Mouse (Mus musculus) kidney, embryonic 14.5 days (tissue): ENCODE data around the gene Ngrn. TPM values are rescaled to one million over a fixed set of nuclear protein-coding genes. Genes with fewer than 3 reads are reported as not detected.

ENCODE experiments used
- ATAC-seq: fragments of 200-750 bp; cut with Nextera tagmentation; 2 replicates; pipeline ENCODE4 v1.8.0; 2017; ENCODE audit warnings: moderate number of reproducible peaks, mild to moderate bottlenecking, moderate TSS enrichment, moderate library complexity; ENCODE audit not compliant: low FRiP score, low TSS enrichment
- H3K27ac ChIP-seq: fragments of 300-500 bp; sonication (generic); 2 replicates; pipeline ENCODE4 v1.5.1; 2014; ENCODE audit warnings: low read depth, mild to moderate bottlenecking, low read length, moderate library complexity, mixed read lengths
- H3K27me3 ChIP-seq: fragments of 300-500 bp; sonication (generic); 2 replicates; pipeline ENCODE4 v1.6.1; 2014; ENCODE audit warnings: mild to moderate bottlenecking, low read length; ENCODE audit not compliant: control insufficient read depth, insufficient read depth
- H3K36me3 ChIP-seq: fragments of 300-500 bp; sonication (generic); 2 replicates; pipeline ENCODE4 v1.6.1; 2014; ENCODE audit warnings: low read length, mixed read lengths; ENCODE audit not compliant: control insufficient read depth, insufficient read depth
- H3K4me1 ChIP-seq: fragments of 300-500 bp; sonication (generic); 2 replicates; pipeline ENCODE4 v1.6.1; 2014; ENCODE audit warnings: low read length, mixed read lengths; ENCODE audit not compliant: control insufficient read depth, insufficient read depth
- H3K4me2 ChIP-seq: fragments of 300-500 bp; sonication (generic); replicated peaks from 2 replicates; pipeline ENCODE4 v1.6.1; 2014; ENCODE audit warnings: low read depth, mild to moderate bottlenecking, low read length
- H3K4me3 ChIP-seq: fragments of 300-500 bp; sonication (generic); 2 replicates; pipeline ENCODE4 v1.5.1; 2014; ENCODE audit warnings: mild to moderate bottlenecking, low read length
- H3K9ac ChIP-seq: fragments of 300-500 bp; sonication (generic); 2 replicates; pipeline ENCODE4 v1.6.1; 2014; ENCODE audit warnings: low read depth, mild to moderate bottlenecking, low read length, moderate library complexity
- H3K9me3 ChIP-seq: fragments of 300-500 bp; sonication (generic); 2 replicates; pipeline ENCODE4 v1.6.1; 2016; ENCODE audit warnings: low read length; ENCODE audit not compliant: control insufficient read depth
- WGBS: fragments of 180-500 bp; shearing (Covaris S2); extraction: QIAGEN DNeasy Blood & Tissue Kit; methylation state at CpG from one replicate; pipeline ENCODE4 v1.1.7; 2014; 5-methylcytosine and 5-hydroxymethylcytosine counted together
- polyA plus RNA-seq: library from polyadenylated mRNA; unstranded; fragments of >200 nt; fragmentation: Nextera tagmentation; extraction: Ambion mirVana; gene quantifications from 2 replicates; pipeline ENCODE4 v1.2.1, GENCODE M21; 2014

The Ngrn gene
- polyA plus RNA-seq, result 44.8 and 49.7 TPM in 2 replicates

- Histone ChIP-seq H3K9ac (peak within 1 kb of the TSS; percentile 72), H3K4me3 (peak within 1 kb of the TSS; percentile 69), H3K4me1 (peaks cover 6% of the 10 kb centered on the region), H3K9me3 (no peaks in the 10 kb centered on the region), H3K27me3 (no peaks in the 10 kb centered on the region), H3K36me3 (peaks cover 25% of the 10 kb centered on the region), H3K27ac (peak within 1 kb of the TSS; percentile 53), H3K4me2 (peak within 1 kb of the TSS; percentile 54)
- ATAC-seq, result peak; percentile 89
- WGBS, result 26% methylated on average over 40 of the region's 40 CpGs
These were observed at the start of gene Ngrn for GRCm38 (mm10) chr7:80260625-80261371. TSS of gene Ngrn (plus strand) at chr7:80261215.

- H3K27ac ChIP-seq, result no peak overlapping the region
- peaks cover 37% of the 10 kb centered on the region; the same call in 1 of the 2 replicates for H3K36me3 ChIP-seq
- 92% methylated on average over 7 of the region's 7 CpGs for WGBS
- no peak overlapping the region for H3K9ac ChIP-seq
- no peak overlapping the region for H3K4me3 ChIP-seq
- no peaks in the 10 kb centered on the region for H3K27me3 ChIP-seq
- H3K4me1 ChIP-seq, result 0 out of 2 replicates have a peak, but pooled peaks cover 4% of the 10 kb centered on the region
- ATAC-seq, result no peak
- H3K9me3 ChIP-seq, result no peaks in the 10 kb centered on the region; the same call in 1 of the 2 replicates
- no peak overlapping the region for H3K4me2 ChIP-seq
These were observed 47.4 kb upstream of the Ngrn start for GRCm38 (mm10) chr7:80213604-80214003.

- no peak overlapping the region for H3K9ac ChIP-seq
- H3K4me2 ChIP-seq, result no peak overlapping the region
- no peaks in the 10 kb centered on the region for H3K4me1 ChIP-seq
- H3K4me3 ChIP-seq, result no peak overlapping the region
- H3K27ac ChIP-seq, result no peak overlapping the region
- no peaks in the 10 kb centered on the region; the same call in 1 of the 2 replicates for H3K9me3 ChIP-seq
- H3K36me3 ChIP-seq, result peaks cover 46% of the 10 kb centered on the region
- 82% methylated on average over 8 of the region's 8 CpGs for WGBS
- H3K27me3 ChIP-seq, result no peaks in the 10 kb centered on the region
- no peak for ATAC-seq
These were observed 46.6 kb upstream of the Ngrn start for GRCm38 (mm10) chr7:80214459-80214858.

GRCm38 (mm10) chr7:80215398-80215797 is 45.6 kb upstream of the Ngrn start:
- ATAC-seq, result peak; percentile 74

GRCm38 (mm10) chr7:80216566-80216965 is 44.4 kb upstream of the Ngrn start:
- H3K4me1 ChIP-seq, result no peaks in the 10 kb centered on the region
- no peaks in the 10 kb centered on the region; the same call in 1 of the 2 replicates for H3K9me3 ChIP-seq
- no peak overlapping the region for H3K4me3 ChIP-seq
- no peak overlapping the region for H3K9ac ChIP-seq
- no peaks in the 10 kb centered on the region for H3K27me3 ChIP-seq
- H3K27ac ChIP-seq, result no peak overlapping the region
- H3K36me3 ChIP-seq, result peaks cover 67% of the 10 kb centered on the region
- no peak for ATAC-seq
- H3K4me2 ChIP-seq, result no peak overlapping the region
- WGBS, result 70% methylated on average over 8 of the region's 8 CpGs

More at GRCm38 (mm10) chr7:80215398-80215797, 45.6 kb upstream of the Ngrn start:
- Histone ChIP-seq H3K27ac (no peak overlapping the region), H3K36me3 (peaks cover 55% of the 10 kb centered on the region), H3K27me3 (no peaks in the 10 kb centered on the region), H3K4me3 (no peak overlapping the region), H3K9me3 (no peaks in the 10 kb centered on the region; the same call in 1 of the 2 replicates), H3K4me1 (no peaks in the 10 kb centered on the region), H3K4me2 (no peak overlapping the region), H3K9ac (0 out of 2 replicates have a peak overlapping the region, but pooled peaks have one; percentile 7)
- WGBS, result 23% methylated on average over 4 of the region's 4 CpGs

- 92% methylated on average over 9 of the region's 9 CpGs for whole genome bisulfite sequencing
- Histone ChIP-seq H3K9me3 (no peaks in the 10 kb centered on the region; the same call in 1 of the 2 replicates), H3K27me3 (no peaks in the 10 kb centered on the region), H3K36me3 (peaks cover 75% of the 10 kb centered on the region), H3K9ac (no peak overlapping the region), H3K27ac (no peak overlapping the region), H3K4me2 (no peak overlapping the region), H3K4me3 (no peak overlapping the region), H3K4me1 (no peaks in the 10 kb centered on the region)
- ATAC-seq, result no peak
These were observed 42.3 kb upstream of the Ngrn start for GRCm38 (mm10) chr7:80218666-80219065.

- no peak for ATAC-seq
These were observed 40.7 kb upstream of the Ngrn start for GRCm38 (mm10) chr7:80220237-80220797.

GRCm38 (mm10) chr7:80221179-80221750 is 39.8 kb upstream of the Ngrn start:
- Histone ChIP-seq H3K36me3 (peaks cover 85% of the 10 kb centered on the region), H3K4me2 (no peak overlapping the region), H3K27ac (no peak overlapping the region), H3K9ac (no peak overlapping the region), H3K4me3 (no peak overlapping the region), H3K27me3 (no peaks in the 10 kb centered on the region), H3K4me1 (no peaks in the 10 kb centered on the region), H3K9me3 (no peaks in the 10 kb centered on the region)
- ATAC-seq, result no peak
- WGBS, result 86% methylated on average over 4 of the region's 4 CpGs

More at GRCm38 (mm10) chr7:80220237-80220797, 40.7 kb upstream of the Ngrn start:
- Histone ChIP-seq H3K4me2 (no peak overlapping the region), H3K36me3 (peaks cover 88% of the 10 kb centered on the region), H3K9ac (no peak overlapping the region), H3K9me3 (no peaks in the 10 kb centered on the region; the same call in 1 of the 2 replicates), H3K27ac (no peak overlapping the region), H3K27me3 (no peaks in the 10 kb centered on the region), H3K4me3 (no peak overlapping the region), H3K4me1 (no peaks in the 10 kb centered on the region)
- WGBS, result 91% methylated on average over 9 of the region's 9 CpGs
